Mouse (Mus musculus) embryonic fibroblast, embryonic 13.5 days (primary cell): ENCODE results near the gene Mapkbp1.

Experiments
- CTCF ChIP-seq: IDR thresholded peaks from 2 replicates; pipeline ENCODE4 v1.5.1; 2011; ENCODE audit warnings: mild to moderate bottlenecking, control low read depth, low read length, moderate library complexity, borderline replicate concordance; ENCODE audit not compliant: insufficient read depth
- POLR2A ChIP-seq: IDR thresholded peaks from 2 replicates; pipeline ENCODE4 v1.6.1; 2011; ENCODE audit warnings: low read depth, mild to moderate bottlenecking, control low read depth, low read length, moderate library complexity

DNA sequence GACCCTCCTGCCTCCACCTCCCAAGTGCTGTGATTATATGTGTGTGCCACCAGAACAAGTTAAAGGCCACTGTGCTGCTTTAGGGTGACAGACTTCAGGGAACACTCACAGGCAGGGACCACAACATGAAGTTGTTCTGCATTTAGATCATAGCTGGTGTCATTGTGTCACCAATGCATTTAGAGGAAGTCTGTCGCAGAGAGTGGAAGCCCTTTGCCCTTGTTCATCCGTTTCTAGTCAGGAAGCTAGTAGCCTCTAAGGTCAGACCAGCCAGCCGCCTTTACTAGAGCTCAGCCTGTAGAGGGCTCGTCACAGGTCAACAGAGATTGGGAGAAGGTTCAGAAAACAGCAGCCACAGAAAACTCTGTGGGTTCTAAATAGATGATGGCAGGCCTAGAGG, 36.2 kb downstream of the Mapkbp1 start:
- no peak for TF ChIP-seq CTCF
- TF ChIP-seq POLR2A = no peak
